Mouse (Mus musculus): ENCODE measurements around the gene Btbd9.

DNA sequence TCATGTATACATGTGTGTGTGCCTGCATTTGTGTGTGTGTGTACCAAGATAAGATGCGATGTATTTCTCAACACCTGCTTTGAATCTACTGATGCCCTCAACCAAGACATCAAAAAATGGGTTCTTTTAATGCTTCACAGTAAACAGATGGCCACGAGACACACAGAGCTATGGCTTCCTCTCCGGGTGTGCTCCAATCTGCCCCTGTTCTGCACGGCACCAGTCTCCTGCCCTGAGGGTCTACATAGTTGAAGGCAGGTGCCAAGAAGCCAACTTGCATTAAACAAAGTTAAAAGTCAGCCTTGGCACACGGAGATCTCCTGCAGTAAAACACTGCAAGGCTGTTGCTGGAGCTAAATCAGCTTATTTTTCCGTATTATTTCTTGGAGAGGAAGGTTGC is 335.2 kb downstream of the Btbd9 start:
- TF ChIP-seq POLR2A (IDR thresholded peaks at IDR 0.05; ENCODE audit: extremely low read depth, insufficient read depth, low read length), result no peak
- no peak for TF ChIP-seq CTCF (IDR thresholded peaks at IDR 0.05; ENCODE audit: extremely low read depth, insufficient read depth, low read length)
